Mouse (Mus musculus) liver, embryonic 14.5 days (tissue): ENCODE results near the gene Msi2.

Experiments
- CTCF ChIP-seq: IDR thresholded peaks from 2 replicates; pipeline ENCODE4 v1.5.1; 2016; ENCODE audit warnings: antibody characterized with exemption, low read depth, control low read depth
- EP300 ChIP-seq: IDR thresholded peaks from 2 replicates; pipeline ENCODE4 v1.6.1; 2016; ENCODE audit warnings: antibody characterized with exemption, low read depth

DNA sequence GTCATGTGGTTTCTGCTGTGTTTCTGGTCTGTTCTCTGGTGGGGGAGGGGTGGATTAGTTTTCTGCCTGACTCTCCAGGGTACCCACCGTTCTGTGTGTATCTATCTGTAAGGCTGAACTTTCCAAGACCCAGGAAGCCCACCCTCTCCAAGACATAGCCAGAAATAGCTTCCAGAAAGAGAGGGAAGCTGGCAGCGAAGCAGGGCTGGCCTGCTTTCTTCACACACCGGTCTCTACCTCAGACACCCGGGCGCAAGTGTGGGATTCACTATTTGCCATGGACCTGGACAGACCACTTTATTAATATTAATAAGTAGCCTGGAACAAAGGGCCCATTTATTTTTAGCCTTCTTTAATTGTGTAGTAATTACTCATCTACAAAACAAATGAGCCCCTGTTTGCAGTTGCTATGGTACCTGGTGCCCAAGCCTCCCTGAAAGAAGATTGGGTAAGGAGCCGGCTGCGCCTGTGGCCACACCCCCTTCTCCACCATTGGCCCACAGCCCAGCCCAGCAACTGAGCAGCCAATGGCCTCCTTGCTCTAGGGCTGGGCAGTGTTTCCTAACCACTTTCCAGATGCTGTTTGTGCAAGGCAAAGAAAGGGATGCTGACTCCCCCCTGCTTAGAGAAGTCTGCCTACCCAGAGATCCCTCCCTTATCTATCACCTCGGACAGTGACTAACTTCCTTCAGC is 361.6 kb downstream of the Msi2 start:
- TF ChIP-seq CTCF (no peak), EP300 (no peak)
